Mouse (Mus musculus): ENCODE measurements around the gene Dusp27. TPM values are rescaled to one million over a fixed set of nuclear protein-coding genes. Genes with fewer than 3 reads are reported as not detected.

Gene Dusp27
- polyA plus RNA-seq, 1 experiment from 2014 or later = 3.2 TPM

DNA sequence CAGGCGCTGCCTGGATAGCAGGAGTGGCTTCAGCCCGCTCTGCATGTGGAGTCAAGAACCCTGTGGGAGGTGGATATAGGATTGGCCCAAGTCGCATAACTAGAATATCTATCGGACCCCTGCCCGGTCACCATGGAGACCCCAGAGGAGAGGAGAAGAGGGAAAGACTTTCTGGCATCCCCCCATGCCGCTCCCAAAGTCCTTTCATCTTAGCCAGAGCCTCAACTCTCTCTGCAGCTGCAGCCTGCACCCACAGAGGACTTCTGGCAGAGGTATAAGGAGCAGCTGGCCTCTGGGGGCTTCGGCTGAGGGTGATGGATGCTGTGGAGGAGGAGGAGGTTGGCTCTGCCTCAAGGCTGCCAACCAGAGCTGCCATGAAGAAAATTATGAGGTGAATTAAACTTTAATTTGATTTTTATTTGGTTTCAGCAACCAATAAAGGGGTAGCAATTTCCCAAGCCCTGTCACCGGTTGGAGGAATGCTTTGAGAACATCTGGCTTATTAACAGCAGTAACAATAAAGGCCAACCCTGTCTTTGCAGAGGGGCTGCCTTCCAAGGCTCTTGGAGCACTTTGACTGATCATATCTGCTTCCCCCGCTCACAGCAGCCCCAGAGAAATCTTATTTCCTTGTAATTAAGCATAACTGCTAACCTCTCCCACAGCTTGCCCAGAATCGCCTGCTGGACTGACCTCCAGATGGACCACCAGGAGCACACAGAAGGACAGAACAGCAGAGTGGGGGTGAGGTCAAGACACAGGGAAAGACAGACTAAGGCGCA lies 78.5 kb downstream of the Dusp27 start:
- no peaks in the 10 kb centered on the region for H3K27me3 ChIP-seq (replicated peaks)
- peak overlapping the region; percentile 94 for H3K4me2 ChIP-seq
- WGBS = 20% methylated on average over 11 of the region's 11 CpGs
- H3K27ac ChIP-seq = no peak overlapping the region
- H3K9me3 ChIP-seq = no peaks in the 10 kb centered on the region
- peaks cover 6% of the 10 kb centered on the region; the same call in 1 of the 2 replicates for H3K4me1 ChIP-seq
- H3K36me3 ChIP-seq = no peaks in the 10 kb centered on the region
- no peak overlapping the region for H3K9ac ChIP-seq
- ATAC-seq (ENCODE audit: insufficient read depth, low FRiP score, low read depth) = peak; percentile 21; the same call in 1 of the 2 replicates
- H3K4me3 ChIP-seq (replicated peaks) = peak overlapping the region; percentile 41

DNA sequence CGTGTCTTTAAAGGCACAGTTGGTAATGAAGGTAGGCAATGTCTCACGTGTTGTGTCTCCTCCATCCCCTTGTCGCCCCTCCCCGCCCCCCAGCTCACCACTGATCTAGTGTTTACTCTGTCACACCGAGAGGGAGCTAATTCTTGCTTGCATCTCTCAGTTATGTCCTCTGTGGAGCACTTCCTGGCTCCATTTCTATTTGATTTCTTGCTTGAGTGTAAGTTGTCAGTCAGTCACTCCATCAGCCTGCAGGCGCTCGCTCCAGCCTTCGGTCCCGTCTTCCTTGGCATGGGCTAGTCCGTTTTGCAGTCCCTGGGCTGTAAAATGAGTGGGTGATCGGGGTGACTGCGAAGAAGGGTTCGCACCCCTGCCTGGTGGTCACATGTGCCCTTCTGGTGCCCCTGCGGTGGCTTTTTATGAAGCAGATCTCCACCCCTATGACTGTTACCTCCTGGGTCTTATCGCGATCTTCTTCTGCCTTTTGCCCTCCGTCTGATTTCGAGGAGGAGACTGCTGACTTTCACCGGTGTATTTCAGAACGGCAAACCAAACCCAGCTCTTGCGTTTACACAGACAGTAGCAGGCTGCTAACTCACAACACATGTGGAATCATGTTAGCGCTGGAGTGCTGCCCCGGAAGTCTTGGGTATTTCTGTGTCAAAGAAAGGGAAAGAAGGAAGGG lies 79.4 kb downstream of the Dusp27 start:
- Histone ChIP-seq H3K36me3 (no peaks in the 10 kb centered on the region), H3K4me1 (peaks cover 6% of the 10 kb centered on the region; the same call in 1 of the 2 replicates), H3K9ac (no peak overlapping the region), H3K4me3 (replicated peaks) (peak overlapping the region; percentile 41), H3K27me3 (replicated peaks) (no peaks in the 10 kb centered on the region), H3K4me2 (peak overlapping the region; percentile 94), H3K9me3 (no peaks in the 10 kb centered on the region), H3K27ac (no peak overlapping the region)
- no peak for ATAC-seq (ENCODE audit: insufficient read depth, low FRiP score, low read depth)
- 1% methylated on average over 23 of the region's 23 CpGs for WGBS

Other genes with a start within 250 kb of the Dusp27 start
- 9.9 and 12.0 TPM in 2 replicates for gene Pou2f1, start 125.2 kb downstream of the Dusp27 start, polyA plus RNA-seq (2015; fragmentation: Nextera tagmentation; extraction: Ambion mirVana)
- 13.4 and 15.1 TPM in 2 replicates for gene Gpa33, start 2.3 kb upstream of the Dusp27 start, polyA plus RNA-seq (2015; fragmentation: Nextera tagmentation; extraction: Ambion mirVana)
- not detected in 2 replicates for gene Mael, start 110.8 kb upstream of the Dusp27 start, polyA plus RNA-seq (2015; fragmentation: Nextera tagmentation; extraction: Ambion mirVana)
- 1.3 and 1.5 TPM in 2 replicates for gene Ildr2, start 126.2 kb upstream of the Dusp27 start, polyA plus RNA-seq (2015; fragmentation: Nextera tagmentation; extraction: Ambion mirVana)

Measured in stomach, embryonic 15.5 days (tissue).